Mouse (Mus musculus): Measurements from ENCODE around the gene Cdc42ep1.

GRCm38 (mm10) chr15:78840751-78841150 lies 1.7 kb upstream of the Cdc42ep1 start:
- TF ChIP-seq CTCF (IDR thresholded peaks at IDR 0.05) (no peak), POLR2A (IDR thresholded peaks at IDR 0.05; ENCODE audit: insufficient read depth, low read depth, low read length) (no peak)
